Mouse (Mus musculus): ENCODE data around the gene Ly6g6c.
A peak's percentile ranks its signal among the peaks of the same experiment; 100 is the strongest.
"Not testable (repeated sequence)": the region's sequence is repeated elsewhere in the genome, so short reads cannot be mapped to it uniquely, and the experiment has no call there.

Ly6g6c gene

DNA sequence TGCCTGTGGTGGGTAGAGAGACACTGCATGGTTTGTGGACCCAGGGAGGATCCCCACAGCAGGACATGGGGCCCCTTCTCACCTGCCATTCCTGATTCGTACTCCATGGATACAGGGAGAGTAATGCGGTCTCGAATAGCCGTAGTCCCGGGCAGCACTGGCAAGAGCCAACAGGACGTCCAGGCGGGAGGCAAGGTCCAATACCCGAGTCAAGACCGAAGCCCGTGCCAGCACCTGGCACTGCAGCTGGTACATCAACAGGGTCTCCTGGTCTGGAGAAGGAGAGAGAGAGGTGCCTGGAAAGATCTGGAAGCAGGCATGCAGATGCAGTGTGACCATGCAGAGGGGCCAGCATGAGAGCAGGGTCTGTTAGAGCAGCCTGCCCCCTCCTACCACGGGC is 33.9 kb upstream of the Ly6g6c start:
- no peak for DNase-seq (ENCODE audit: low spot score in 2 of 2)

- no peak for DNase-seq (ENCODE audit: low spot score in 2 of 2)
Observed at GRCm38 (mm10) chr17:35031880-35032279, 33.3 kb upstream of the Ly6g6c start.

- DNase-seq (ENCODE audit: low spot score in 2 of 2), result no peak
Observed at GRCm38 (mm10) chr17:35032323-35032870, 32.8 kb upstream of the Ly6g6c start.

DNA sequence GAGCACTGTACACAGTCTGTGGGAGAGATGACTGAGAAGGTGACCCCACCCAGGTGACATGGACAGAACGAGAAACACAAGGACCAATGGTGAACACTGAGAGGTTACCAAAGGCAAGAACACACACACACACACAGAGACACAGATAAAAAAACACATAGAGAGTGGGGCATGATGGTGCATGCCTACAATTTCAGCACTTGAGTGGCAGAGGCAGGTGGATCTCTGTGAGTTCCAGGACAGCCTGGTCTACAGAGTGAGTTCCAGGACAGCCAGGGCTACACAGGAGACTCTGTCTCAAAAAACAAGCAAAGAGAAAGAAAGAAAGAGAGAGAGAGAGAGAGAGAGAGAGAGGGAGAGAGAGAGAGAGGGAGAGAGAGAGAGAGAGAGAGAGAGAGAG is 31.5 kb upstream of the Ly6g6c start:
- DNase-seq (ENCODE audit: low spot score in 2 of 2), result not testable (repeated sequence)

- DNase-seq (ENCODE audit: low spot score in 2 of 2), result no peak
Observed at GRCm38 (mm10) chr17:35034896-35035295, 30.3 kb upstream of the Ly6g6c start.

GRCm38 (mm10) chr17:35039121-35039873 is 25.9 kb upstream of the Ly6g6c start:
- DNase-seq (ENCODE audit: low spot score in 2 of 2), result no peak

DNA sequence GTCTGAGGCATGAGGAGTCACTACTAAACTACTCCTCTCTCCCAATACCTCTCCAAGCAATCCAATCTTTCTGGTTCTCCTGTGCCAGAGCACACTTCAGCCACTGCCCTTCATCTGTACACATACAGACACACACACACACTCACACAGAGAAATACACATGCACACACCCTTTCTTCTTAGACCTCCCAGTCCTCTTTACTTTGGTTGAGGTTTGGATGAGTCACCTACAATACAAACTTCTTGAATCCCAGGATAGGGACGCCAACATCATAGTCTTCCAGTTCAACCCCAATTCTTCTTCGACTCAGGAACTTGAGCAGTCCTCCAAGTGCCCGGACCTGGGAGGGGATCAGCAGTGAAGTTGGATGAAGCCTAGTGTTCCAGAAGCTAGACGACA is 21.4 kb upstream of the Ly6g6c start:
- DNase-seq (ENCODE audit: low spot score in 2 of 2), result no peak

DNA sequence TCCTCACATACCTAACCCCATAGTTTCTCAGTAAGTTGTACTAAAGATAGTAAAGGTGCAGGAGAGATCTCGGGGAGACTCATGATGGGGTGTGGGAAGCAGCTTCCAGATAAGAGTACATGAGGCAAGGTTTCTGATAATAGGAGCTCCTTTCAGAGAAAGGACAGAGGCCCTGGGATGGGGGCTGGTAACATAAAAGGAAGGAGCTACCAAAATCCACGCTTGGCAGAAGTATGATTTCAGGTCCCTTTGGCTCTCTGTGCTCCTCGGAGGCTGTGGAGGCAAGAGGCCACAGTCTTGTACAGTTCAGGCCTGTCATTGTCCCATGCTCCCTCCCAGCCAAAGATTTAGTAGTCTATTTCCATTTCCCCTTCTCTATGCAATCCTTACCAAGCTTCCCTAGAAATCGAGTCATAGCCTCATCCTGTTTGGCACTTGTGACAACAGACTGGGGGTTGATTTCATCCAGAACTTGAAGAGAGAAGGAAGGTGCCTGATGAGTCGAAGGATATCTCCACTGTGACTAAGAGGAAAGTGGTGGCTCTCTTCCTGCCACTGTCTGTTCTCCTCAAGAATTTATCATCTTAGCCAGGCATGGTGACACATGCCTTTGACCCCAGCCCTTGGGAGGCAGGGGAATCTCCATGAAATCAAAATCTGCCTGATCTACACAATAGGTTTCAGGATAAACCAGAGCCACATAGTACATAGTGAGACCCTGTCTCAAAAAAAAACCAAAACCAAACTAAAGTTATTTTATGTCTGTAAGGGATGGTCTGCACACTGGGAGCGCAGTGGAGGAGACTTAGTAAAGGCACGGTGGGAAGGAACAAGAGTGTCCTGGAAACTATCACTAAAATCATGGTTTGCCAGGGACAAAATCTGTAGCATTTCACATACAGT is 20.0 kb upstream of the Ly6g6c start:
- no peak for DNase-seq (ENCODE audit: low spot score in 2 of 2)

- DNase-seq (ENCODE audit: low spot score in 2 of 2), result no peak
Observed at GRCm38 (mm10) chr17:35045807-35046680, 19.1 kb upstream of the Ly6g6c start.

- peak; percentile 92 to 98 for DNase-seq (ENCODE audit: low spot score in 2 of 2)
Observed at GRCm38 (mm10) chr17:35046681-35047455, 18.3 kb upstream of the Ly6g6c start, which contains the start of gene Msh5. TSS of gene Msh5 (minus strand) at chr17:35046745.

DNA sequence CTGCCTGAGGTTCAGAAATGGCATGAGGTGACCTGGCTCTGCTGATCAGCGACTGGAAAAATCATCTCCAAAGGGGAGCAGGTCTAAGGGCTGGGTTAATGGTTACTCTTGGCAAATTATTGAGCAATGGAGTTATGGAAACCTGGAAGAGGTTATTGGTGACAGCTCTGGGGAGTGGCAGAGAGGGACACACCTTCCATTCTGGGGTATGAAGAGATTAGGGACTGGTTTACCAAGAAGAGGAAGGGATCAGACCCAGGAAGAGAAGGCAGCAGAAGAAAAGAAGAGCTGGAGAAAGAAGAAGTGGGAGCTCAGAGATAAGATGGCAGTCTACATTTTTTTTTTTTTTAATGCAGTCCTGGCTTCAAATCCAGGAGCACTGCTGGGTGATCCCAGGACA is 17.5 kb upstream of the Ly6g6c start:
- no peak for DNase-seq (ENCODE audit: low spot score in 2 of 2)

- DNase-seq (ENCODE audit: low spot score in 2 of 2), result no peak
Observed at GRCm38 (mm10) chr17:35048149-35048931, 16.8 kb upstream of the Ly6g6c start.

DNA sequence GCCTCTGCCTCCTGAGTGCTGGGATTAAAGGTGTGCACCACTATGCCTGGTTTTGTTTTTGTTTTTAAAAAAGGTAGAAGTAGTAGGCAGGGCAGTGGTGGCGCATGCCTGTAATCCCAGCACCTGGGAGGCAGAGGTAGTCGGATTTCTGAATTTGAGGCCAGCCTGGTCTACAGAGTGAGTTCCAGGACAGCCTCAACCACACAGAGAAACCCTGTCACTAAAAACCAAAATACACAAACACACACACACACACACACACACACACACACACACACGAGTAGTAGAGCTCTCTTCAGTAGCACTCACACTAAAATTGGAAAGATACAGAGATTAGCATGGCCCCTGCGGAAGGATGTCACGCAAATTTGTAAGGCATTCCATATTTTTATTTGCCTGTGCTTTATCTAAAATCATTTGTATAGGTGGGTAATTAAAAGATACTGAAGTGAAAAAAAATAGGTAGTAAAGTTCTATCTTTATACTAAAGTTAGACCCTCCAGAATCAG is 16.2 kb upstream of the Ly6g6c start:
- no peak for DNase-seq (ENCODE audit: low spot score in 2 of 2)

GRCm38 (mm10) chr17:35049561-35050016 is 15.6 kb upstream of the Ly6g6c start, which contains the start of gene Clic1:
TSS of gene Clic1 (plus strand) at chr17:35049966.
- DNase-seq (ENCODE audit: low spot score in 2 of 2), result peak in 1 of 2 experiments; percentile 63

- DNase-seq (ENCODE audit: low spot score in 2 of 2), result no peak
Observed at GRCm38 (mm10) chr17:35050126-35050750, 14.9 kb upstream of the Ly6g6c start.

GRCm38 (mm10) chr17:35051156-35052086 is 13.8 kb upstream of the Ly6g6c start:
- peak in 1 of 2 experiments; percentile 58 for DNase-seq (ENCODE audit: low spot score in 2 of 2)

DNA sequence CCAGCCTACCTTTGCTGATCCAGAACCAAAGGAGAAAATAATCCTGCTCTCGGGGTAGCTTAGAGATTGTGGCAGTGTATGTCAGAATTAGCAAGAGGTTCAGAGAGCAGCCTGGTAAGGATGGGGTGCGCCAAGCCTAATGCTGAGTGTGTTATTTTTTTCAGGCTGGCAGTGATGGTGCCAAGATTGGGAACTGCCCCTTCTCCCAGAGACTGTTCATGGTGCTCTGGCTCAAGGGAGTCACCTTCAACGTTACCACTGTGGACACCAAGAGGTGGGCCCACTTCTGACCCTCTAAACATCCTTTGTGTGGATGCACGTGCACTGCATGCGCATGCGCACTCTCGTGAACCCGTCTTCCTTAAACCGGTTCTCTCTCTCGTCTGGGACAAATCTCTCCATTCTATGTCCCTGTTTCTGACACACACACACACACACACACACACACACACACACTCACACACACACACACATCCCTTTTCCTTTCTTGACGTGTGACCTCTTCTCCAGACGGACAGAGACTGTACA is 12.9 kb upstream of the Ly6g6c start:
- no peak for DNase-seq (ENCODE audit: low spot score in 2 of 2)
